Mouse (Mus musculus): ENCODE data around the gene Wdr25.

The Wdr25 gene

GRCm38 (mm10) chr12:109058660-109059059 lies 165.2 kb downstream of the Wdr25 start:
- in situ Hi-C loops (cut with MseI, MboI), result no loop called here

DNA sequence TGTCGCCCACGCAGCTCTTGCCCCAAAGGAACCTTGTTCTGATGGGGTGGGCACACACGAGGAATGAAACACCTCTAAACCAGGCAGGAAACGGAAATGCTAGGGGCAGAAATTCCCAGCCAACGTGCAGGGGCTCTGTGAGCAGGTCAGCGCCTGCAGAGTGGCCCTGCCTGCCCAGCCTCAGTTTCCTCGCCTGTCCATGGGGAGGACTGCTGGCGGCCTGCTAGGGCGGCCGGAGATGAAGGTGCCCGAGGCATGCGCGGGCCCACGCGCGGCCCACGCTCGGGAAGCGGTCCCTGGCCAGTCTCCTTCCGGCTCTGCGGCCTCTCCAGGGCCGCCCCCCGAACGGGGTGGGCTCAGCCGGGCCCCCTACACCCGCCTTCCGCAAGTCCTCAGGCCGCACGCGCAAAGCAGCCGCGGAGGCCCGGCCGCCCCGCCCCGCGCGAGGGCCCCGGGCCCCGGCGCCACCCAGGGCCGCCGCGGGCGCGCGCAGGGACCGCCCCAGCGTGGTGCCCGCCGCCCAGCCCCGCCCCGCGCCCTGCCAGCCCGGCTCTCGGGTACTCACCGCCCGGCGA lies 174.2 kb downstream of the Wdr25 start:
- in situ Hi-C loops (cut with MseI, MboI), result no loop called here

DNA sequence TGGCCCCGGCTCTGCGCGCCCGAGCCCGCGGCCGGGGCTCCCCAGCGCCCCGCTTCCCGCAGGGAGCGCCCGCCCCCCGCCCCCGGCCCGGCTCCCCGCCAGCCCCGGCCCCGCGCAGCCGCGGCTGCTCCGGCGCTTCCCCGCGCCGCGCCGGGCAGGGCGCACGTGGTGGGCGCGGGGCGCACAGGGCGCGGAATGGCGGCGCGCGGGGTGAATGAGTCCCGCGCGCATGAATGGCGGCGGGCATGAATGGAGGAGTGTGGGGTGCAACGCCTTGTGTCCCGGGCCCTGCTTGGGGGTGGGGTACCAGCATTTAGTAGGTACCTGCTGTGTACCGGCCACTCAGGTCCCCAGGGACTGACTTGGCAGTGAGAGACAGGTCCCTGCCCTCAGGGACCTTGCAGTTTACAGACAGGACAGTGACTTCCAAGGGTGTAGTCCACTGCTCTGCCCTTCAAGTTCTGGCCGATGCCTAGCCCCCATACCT lies 174.8 kb downstream of the Wdr25 start, which contains the start of gene Begain:
Gene Begain, minus strand, starts transcription at position 51 of the 487 bp plus-strand sequence.
- in situ Hi-C loops (cut with MseI, MboI), result no loop called here

- in situ Hi-C loops (cut with MseI, MboI), result no loop called here
These were observed 175.3 kb downstream of the Wdr25 start for GRCm38 (mm10) chr12:109068738-109069137.

DNA sequence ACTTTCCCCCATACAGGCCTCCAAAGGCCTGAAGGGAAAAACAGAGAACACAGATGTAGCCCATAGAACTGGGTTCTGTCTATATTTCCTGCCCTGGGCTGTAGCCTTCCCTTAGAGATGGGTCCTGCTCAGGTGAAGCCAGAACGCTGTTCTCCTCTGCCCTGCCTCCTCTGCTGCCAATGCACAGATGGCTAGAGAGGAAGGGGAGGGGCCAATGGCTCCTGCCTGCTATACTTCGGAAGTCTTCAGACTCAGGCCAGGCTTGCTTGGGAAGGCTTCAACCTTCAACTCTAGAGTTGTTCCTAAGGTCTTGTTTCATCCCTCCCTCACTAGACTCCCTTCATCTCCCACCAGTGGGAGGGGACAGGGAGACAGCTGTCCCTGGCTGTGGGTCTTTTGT lies 176.3 kb downstream of the Wdr25 start:
- in situ Hi-C loops (cut with MseI, MboI), result no loop called here

- in situ Hi-C loops (cut with MseI, MboI), result no loop called here
These were observed 177.8 kb downstream of the Wdr25 start for GRCm38 (mm10) chr12:109071248-109071647.

GRCm38 (mm10) chr12:109074106-109074505 lies 180.7 kb downstream of the Wdr25 start:
- in situ Hi-C loops (cut with MseI, MboI), result no loop called here

- in situ Hi-C loops (cut with MseI, MboI), result no loop called here
These were observed 181.4 kb downstream of the Wdr25 start for GRCm38 (mm10) chr12:109074777-109075285.

DNA sequence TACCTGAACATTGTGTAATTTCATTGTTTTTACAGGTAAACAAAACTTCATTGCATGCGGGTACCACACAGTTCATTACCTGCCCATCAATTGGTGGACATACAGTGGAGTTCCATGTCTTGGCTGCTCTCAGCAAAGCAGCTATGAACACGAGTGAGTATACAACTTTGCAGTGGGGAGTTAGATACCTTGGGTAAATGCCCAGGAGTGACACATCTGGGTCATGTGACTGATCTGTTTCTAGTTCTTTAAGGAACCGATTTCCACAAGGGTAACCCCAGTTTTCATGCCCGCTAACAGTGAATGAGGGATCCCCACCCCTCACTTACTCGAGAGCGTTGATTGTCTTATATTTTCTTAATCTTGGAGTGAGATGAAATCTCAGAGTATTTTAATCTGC lies 183.6 kb downstream of the Wdr25 start:
- in situ Hi-C loops (cut with MseI, MboI), result no loop called here
